Mouse (Mus musculus) erythroblast, embryonic 14.5 days (primary cell): ENCODE measurements around the gene Thada. TPM values are rescaled to one million over a fixed set of nuclear protein-coding genes. Genes with fewer than 3 reads are reported as not detected.

Source experiments
- H3K27me3 ChIP-seq: 2 replicates; pipeline ENCODE4 v1.6.1; 2012; ENCODE audit warnings: inconsistent platforms; ENCODE audit not compliant: control insufficient read depth
- H3K36me3 ChIP-seq: 2 replicates; pipeline ENCODE4 v1.6.1; 2012; ENCODE audit warnings: mild to moderate bottlenecking, inconsistent platforms; ENCODE audit not compliant: control insufficient read depth
- H3K4me1 ChIP-seq: 2 replicates; pipeline ENCODE4 v1.6.1; 2012; ENCODE audit warnings: inconsistent platforms; ENCODE audit not compliant: control insufficient read depth
- H3K4me3 ChIP-seq: replicated peaks from 2 replicates; pipeline ENCODE3; 2012; ENCODE audit warnings: moderate library complexity, mild to moderate bottlenecking, inconsistent platforms
- H3K9me3 ChIP-seq: 2 replicates; pipeline ENCODE4 v1.6.1; 2012; ENCODE audit warnings: low read length, inconsistent platforms, mixed read lengths; ENCODE audit not compliant: control insufficient read depth
- GATA1 ChIP-seq: IDR thresholded peaks from 2 replicates; pipeline ENCODE4 v1.6.1; 2012; ENCODE audit warnings: low read length, inconsistent platforms, mixed read lengths
- TAL1 ChIP-seq: IDR thresholded peaks from 3 replicates; pipeline ENCODE4 v1.6.1; 2012; ENCODE audit warnings: low read length, inconsistent platforms, mixed read lengths
- polyA plus RNA-seq: library from polyadenylated mRNA; stranded (reverse); fragments of >175 nt; gene quantifications from 2 replicates; pipeline ENCODE4 v1.2.3, GENCODE M21; 2012

The Thada gene
- polyA plus RNA-seq, 1 experiment: 0.08 TPM

DNA sequence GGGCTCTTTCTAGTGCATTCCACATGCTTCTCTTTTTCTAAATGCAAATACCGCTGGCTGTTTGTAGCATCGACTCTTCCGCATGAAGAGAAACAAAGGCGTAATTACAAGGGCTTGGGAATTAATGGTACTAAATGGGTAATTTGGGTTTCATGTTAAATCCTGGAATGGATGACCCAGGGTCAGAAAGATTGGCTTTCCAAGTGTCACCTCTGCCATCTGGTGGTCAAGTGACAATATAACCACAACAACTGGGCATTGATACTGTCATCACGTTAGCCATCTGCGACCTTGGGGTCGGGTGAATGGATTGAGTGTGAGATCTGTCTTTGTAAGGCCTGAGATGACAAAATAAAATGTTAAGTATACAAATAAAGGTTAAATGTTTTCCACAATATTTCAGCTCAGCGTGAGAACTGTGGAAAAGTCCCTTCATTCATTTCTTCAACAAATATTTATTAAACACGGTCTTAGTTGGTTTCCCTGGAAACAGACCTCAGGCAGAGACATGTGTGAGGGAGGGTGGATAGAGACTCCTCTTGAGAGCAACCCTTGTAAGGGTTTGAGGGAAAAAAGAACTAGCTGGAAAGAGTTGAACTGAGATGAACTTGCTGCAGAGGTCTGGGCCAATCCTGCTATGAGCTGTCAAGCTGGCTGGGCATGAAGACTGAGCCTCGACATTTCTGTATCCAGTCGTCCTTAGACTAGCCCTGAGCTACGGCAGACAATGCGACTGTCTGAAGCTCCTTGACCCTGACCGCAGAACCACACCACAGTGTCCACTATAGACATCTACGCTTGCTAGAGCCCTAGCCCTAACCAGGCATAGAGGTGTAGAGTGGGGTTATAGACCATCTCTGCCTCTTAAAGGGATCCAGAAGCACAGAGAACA is 14.7 kb upstream of the Thada start:
- Histone ChIP-seq H3K4me3 (no peak overlapping the region), H3K36me3 (no peaks in the 10 kb centered on the region), H3K27me3 (no peaks in the 10 kb centered on the region), H3K9me3 (no peaks in the 10 kb centered on the region), H3K4me1 (no peaks in the 10 kb centered on the region)
- TF ChIP-seq TAL1: no peak
- TF ChIP-seq GATA1: no peak

DNA sequence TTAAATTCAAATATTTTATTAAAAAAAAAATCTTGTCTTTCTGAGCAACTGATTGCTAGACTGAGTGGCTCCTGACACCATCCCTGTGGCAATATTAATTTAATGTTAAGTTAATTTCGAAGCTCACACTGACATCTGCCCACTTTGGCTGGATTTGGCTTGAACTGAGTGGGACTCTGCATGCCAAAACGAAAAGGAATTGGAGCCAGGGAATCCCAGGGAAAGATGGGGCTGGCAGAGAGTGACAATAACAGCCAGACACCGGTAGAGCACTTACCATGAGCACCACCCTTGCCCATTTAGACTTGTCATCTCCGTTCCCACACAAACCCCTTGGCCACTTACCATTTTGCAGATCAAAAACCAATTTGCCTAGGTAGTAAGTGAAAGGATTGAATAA is 12.3 kb upstream of the Thada start:
- H3K9me3 ChIP-seq: no peaks in the 10 kb centered on the region
- no peak overlapping the region for H3K4me3 ChIP-seq
- H3K4me1 ChIP-seq: no peaks in the 10 kb centered on the region
- H3K36me3 ChIP-seq: no peaks in the 10 kb centered on the region
- no peak for TF ChIP-seq TAL1
- no peak for TF ChIP-seq GATA1
- no peaks in the 10 kb centered on the region for H3K27me3 ChIP-seq

DNA sequence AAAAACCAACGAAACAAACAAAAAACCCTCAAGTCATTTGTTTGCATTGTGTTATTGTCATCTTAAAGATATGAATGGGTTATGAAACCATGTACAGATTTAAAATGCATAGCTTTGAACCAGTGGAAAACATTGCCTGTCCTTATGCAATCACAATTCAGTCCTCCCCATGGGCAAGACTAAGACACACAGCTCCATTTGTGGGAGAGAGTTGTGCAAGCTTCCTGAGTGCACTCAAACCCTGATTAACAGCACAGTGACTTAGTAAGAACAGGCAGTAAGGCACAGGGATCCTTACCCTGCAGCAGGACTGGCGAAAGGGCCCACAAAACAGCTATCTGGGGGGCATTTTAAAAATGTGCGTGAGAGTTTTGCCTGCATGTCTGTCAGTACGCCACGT is 11.2 kb upstream of the Thada start:
- TF ChIP-seq GATA1: no peak
- Histone ChIP-seq H3K4me3 (no peak overlapping the region), H3K27me3 (no peaks in the 10 kb centered on the region), H3K36me3 (no peaks in the 10 kb centered on the region), H3K4me1 (no peaks in the 10 kb centered on the region), H3K9me3 (no peaks in the 10 kb centered on the region)

DNA sequence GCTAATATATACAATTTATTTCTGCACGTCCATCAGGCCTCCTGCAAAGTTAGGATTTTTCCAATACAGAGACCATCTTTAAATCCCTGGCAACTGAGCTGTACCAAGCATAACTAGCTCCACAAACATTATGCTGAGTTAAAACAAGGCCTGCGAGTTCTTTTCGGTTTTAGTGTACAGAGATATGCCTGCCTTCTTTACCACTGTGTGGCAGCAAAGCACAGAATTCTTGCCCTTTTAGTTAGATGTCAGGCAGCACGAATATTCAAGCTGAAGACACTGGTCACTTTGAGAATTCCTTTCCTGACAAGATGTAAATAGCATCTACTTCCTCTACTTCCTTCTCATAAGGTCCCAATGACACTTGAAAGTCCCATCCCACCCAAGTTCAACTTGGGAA is 8.3 kb upstream of the Thada start:
- H3K27me3 ChIP-seq: no peaks in the 10 kb centered on the region
- no peaks in the 10 kb centered on the region for H3K4me1 ChIP-seq
- TF ChIP-seq GATA1 (no peak), TAL1 (no peak)
- no peaks in the 10 kb centered on the region for H3K9me3 ChIP-seq
- no peaks in the 10 kb centered on the region for H3K36me3 ChIP-seq
- H3K4me3 ChIP-seq: no peak overlapping the region

DNA sequence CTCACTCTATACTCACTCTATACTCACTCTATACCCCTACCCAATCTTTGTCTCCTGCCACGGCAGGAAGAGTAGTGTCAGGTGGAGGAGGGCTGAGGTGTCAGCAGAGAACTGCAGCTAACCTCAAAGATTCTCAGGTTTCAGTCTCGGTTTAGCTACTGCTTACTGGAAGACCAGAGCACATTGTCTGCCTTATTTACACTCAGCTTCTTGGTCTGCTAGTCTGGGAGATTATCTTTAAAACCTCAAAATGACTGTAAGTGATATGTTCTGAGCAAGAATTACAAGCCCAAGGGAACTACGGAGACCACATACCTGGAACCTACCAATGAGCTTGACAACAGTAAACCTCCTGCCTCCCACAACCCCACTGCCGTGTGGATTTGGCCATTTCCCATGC is 31.0 kb downstream of the Thada start:
- H3K4me3 ChIP-seq: no peak overlapping the region
- H3K9me3 ChIP-seq: no peaks in the 10 kb centered on the region
- no peaks in the 10 kb centered on the region for H3K27me3 ChIP-seq
- TF ChIP-seq GATA1 (no peak), TAL1 (no peak)
- H3K4me1 ChIP-seq: no peaks in the 10 kb centered on the region
- H3K36me3 ChIP-seq: peaks cover 85% of the 10 kb centered on the region

DNA sequence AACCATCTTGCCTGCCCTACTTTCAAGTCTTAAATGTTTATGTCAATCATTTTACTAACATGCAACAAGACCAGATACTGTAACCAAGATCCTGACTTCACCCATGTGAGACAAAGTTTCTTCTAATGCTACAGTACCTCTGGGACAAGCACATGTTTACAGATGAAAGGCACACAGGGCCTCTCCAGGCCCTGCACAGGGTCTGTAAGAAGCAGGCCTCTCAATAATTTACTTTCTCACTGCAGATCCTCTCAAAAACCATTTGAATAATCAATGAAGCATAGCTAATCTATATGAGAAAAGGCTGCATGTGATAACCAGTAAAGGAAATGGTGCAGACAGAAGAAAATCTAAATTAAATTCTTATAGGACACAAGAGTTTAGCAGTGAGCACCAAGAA is 31.8 kb downstream of the Thada start:
- no peak overlapping the region for H3K4me3 ChIP-seq
- no peaks in the 10 kb centered on the region for H3K4me1 ChIP-seq
- H3K9me3 ChIP-seq: no peaks in the 10 kb centered on the region
- no peak for TF ChIP-seq GATA1
- no peak for TF ChIP-seq TAL1
- no peaks in the 10 kb centered on the region for H3K27me3 ChIP-seq
- peaks cover 86% of the 10 kb centered on the region for H3K36me3 ChIP-seq

GRCm38 (mm10) chr17:84431991-84432390 is 34.0 kb downstream of the Thada start:
- H3K27me3 ChIP-seq: no peaks in the 10 kb centered on the region
- H3K36me3 ChIP-seq: peaks cover 84% of the 10 kb centered on the region
- H3K9me3 ChIP-seq: no peaks in the 10 kb centered on the region
- TF ChIP-seq GATA1 (no peak), TAL1 (no peak)
- no peak overlapping the region for H3K4me3 ChIP-seq
- no peaks in the 10 kb centered on the region for H3K4me1 ChIP-seq

DNA sequence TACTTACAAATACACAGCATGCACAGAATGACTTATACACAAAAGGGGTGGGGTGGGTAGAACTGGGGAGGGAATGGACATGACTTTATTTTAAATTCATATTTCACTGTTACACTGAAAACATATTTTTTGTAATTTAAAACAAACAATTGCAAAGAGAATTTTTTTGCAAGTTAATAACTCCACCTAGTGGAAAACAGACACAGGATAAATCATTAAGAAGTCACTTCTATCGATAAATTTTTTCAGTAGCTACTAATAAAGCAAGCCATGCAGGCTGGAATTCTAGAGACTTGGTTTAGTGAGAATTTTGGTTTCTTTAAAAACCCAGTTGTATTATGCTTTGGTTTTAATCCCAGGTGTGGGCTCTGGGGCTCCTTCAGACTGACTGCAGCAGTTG is 41.7 kb downstream of the Thada start:
- Histone ChIP-seq H3K9me3 (no peaks in the 10 kb centered on the region), H3K36me3 (peaks cover 73% of the 10 kb centered on the region), H3K27me3 (no peaks in the 10 kb centered on the region), H3K4me1 (peaks cover 7% of the 10 kb centered on the region), H3K4me3 (no peak overlapping the region)
- no peak for TF ChIP-seq GATA1
- TF ChIP-seq TAL1: no peak

- Histone ChIP-seq H3K27me3 (no peaks in the 10 kb centered on the region), H3K9me3 (no peaks in the 10 kb centered on the region), H3K4me3 (no peak overlapping the region), H3K36me3 (peaks cover 63% of the 10 kb centered on the region), H3K4me1 (peaks cover 7% of the 10 kb centered on the region)
- no peak for TF ChIP-seq GATA1
- no peak for TF ChIP-seq TAL1
Observed at GRCm38 (mm10) chr17:84422916-84423315, 43.1 kb downstream of the Thada start.
